Mouse (Mus musculus) T-cell, adult 2 months (primary cell): Measurements from ENCODE around the gene Scaf8.
"Not testable (repeated sequence)": the region's sequence is repeated elsewhere in the genome, so short reads cannot be mapped to it uniquely, and the experiment has no call there.

Experiments
- DNase-seq: peaks from one replicate; pipeline ENCODE4 v3.0.0; 2022; ENCODE audit warnings: low spot score

Scaf8 gene

GRCm38 (mm10) chr17:3114720-3115379, at the start of gene Scaf8:
Gene Scaf8, plus strand, starts transcription at chr17:3114972.
- DNase-seq, result peak; percentile 90

DNA sequence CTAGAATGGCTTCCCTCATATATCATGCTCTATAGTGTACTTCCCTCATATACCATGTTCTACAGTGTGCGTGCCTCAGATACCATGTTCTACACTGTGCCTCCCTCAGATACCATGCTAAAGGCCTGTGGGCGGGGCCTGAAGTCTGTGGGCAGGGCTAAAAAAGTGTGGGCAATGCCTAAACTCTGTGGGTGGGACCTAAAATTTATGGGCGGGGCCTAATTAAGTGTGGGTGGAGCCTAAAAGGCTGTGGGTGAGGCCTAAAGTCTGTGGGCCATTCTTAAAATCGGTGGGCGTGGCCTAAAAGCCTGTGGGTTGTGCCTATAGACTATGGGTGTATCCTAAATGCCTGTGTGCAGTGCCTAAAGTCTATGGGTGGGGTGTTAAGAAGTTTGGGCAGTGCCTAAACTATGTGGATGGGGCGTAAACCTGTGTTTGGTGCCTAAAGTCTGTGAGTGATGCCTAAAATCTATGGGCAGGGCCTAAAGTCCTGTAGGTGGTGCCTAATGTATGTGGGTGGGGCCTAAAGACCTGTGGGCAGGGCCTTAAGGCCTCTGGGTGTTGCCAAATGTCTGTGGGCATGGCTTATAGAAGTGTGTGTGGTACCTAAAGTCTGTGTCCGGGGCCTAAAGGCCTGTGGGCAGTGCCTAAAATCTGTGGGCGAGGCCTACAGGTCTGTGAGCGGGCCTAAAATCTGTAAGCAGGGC, 39.5 kb upstream of the Scaf8 start:
- DNase-seq, result peak; percentile 31

GRCm38 (mm10) chr17:3075873-3076245, 38.9 kb upstream of the Scaf8 start:
- no peak for DNase-seq

- DNase-seq, result not testable (repeated sequence)
Measured at GRCm38 (mm10) chr17:3077936-3078335, 36.8 kb upstream of the Scaf8 start.

DNA sequence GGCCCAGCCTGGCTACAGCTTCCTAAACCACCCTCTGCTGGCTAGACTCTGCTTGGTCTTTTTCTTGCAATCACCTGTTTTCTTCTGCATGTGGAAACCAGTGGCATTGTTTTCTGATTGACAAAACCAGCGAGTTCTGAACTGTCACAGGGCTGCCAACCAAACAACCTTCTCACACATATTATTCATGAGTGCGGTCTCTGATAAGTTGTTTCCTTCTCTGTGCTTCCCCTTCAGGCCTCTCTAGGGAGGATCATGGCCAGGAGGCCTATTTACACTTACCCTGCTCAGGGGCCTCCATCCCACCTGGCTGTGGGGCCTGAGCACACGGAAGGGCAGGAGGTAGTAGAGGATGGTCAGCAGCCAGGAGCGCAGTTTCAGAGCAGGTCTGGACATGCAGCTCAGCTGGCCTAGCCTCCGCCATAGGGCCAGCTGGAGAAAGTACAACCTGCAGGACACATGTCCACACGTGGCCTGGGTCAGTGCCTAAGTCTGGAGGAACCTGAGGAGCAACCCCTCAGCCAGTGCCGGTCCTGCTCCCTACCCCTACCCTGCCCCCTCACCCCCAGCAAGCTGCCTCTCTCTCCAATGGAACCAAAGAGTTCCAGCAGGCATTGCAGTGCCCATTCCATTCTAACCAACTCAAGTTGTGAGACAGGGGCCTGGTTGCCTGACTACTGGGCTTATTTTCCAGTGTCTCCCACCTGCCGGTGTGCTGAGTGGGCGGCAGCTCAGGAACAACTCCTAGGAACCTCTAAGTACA, 34.0 kb upstream of the Scaf8 start:
- DNase-seq, result not testable (repeated sequence)

GRCm38 (mm10) chr17:3081512-3082100, 33.2 kb upstream of the Scaf8 start:
- peak; percentile 70 for DNase-seq

GRCm38 (mm10) chr17:3082125-3082755, 32.5 kb upstream of the Scaf8 start:
- peak; percentile 37 for DNase-seq

DNA sequence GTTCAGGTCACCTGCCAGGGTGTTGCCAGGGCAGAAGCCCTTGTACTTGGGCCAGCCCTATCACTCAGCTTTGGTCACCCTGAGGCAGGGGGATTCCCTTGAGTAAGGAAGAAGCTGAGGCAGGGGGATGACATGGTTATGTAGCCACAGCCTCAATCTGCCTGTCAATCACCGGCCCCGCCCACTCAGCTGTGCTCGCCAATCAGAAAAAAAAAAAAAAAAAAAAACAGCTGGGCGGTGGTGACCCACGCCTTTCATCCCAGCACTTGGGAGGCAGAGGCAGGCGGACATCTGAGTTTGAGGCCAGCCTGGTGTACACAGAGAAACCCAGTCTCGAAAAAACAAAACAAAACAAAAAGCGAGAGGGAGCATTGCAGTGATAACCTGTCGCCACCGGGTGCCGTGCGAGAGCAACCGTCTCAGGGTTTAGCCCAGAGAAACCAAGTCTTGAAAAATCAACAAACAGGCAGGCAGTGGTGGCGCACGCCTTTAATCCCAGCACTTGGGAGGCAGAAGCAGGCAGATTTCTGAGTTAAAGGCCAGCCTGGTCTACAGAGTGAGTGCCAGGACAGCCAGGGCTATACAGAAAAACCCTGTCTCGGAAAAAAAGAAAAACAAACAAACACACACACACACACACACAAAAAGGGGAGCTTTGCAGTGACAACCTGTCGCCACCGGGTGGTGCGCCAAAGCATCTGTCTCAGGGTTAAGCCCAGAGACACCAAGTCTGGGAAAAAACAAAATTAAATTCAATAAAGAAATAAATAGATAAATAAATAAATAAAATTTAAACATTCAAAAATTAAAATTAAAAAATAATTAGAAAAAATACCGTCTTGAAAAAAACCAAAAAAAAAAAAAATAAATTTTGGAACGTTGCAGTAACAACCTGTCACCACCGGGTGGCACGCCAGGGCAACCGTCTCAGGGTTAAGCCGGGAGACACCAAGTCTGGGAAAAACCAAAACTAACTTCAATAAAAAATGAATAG, 31.7 kb upstream of the Scaf8 start:
- DNase-seq, result peak; percentile 71

DNA sequence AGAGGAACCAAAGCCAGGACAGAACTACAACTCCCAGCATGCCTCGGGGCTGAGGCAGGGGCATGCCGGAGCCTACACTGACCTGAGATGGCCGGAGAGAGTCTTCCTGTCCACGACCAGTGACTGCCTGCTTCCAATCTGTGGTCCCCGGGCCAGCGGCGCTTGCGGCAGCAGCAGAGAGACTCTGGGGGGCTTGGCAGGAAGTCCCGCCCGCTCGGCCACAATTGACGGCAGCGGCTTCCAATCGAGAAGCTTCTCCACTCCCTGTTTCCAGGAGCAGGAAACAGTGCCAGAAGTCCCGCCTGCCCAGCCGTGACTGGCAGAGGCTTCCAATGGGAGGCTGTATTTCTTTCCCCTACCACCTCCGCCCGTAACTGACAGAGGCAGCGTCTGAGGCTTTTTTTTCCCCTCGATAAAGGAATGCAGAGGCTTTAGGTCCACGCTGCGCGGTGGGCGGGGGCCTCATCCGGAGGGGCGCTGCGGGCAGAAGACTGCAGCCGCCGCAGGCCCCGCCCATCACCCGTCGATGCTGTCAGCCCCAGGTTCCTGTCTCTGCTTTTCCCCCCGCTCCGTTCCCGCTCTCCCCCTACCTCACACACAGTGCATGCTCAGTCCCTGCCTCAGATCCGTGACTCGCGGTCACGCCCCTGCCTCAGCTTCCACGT, 30.8 kb upstream of the Scaf8 start:
- peak; percentile 88 for DNase-seq

GRCm38 (mm10) chr17:3084551-3084930, 30.2 kb upstream of the Scaf8 start:
- DNase-seq, result peak; percentile 75

DNA sequence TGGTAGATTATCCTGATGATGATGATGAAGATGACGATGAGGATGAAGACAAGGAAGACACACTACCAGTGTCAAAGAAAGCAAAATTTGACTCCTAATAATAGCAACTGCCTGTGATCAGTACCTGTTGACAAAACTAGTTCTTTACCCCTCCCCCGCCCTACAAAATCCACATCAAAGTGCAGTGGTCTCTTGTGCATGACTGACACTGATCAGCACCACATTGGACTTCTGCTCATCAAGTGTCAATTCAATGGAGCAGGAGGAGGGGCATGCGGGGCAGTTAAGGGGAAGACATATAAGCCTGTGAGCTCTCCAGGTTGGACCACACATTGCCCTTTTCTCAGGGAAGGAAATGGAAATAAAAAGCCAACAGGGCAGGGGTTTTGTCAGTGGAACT, 29.6 kb upstream of the Scaf8 start:
- peak; percentile 6 for DNase-seq

DNA sequence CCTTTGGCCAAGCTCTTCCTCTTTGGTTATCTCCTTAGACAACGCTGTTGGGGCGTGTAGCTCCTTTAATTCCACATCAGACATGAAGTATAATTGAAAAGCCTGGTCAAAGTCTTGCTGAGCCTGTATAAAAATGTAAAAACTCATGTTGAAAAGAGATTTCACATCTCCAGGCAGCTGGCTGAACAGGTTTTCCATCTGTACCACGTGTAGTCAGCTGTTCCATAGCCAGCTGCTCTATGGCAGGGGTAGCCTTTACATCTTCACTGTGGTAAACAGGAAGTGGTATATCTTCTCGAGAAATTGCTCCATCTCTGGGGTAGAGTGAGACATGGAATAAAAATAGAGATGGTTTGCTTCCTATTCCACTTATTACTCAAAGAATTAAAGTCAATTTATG, 22.1 kb upstream of the Scaf8 start:
- DNase-seq, result peak; percentile 56

- DNase-seq, result not testable (repeated sequence)
Measured at GRCm38 (mm10) chr17:3099273-3099672, 15.5 kb upstream of the Scaf8 start.

- peak; percentile 62 for DNase-seq
Measured at GRCm38 (mm10) chr17:3102336-3103165, 12.2 kb upstream of the Scaf8 start.

- DNase-seq, result no peak
Measured at GRCm38 (mm10) chr17:3104154-3104931, 10.4 kb upstream of the Scaf8 start.

DNA sequence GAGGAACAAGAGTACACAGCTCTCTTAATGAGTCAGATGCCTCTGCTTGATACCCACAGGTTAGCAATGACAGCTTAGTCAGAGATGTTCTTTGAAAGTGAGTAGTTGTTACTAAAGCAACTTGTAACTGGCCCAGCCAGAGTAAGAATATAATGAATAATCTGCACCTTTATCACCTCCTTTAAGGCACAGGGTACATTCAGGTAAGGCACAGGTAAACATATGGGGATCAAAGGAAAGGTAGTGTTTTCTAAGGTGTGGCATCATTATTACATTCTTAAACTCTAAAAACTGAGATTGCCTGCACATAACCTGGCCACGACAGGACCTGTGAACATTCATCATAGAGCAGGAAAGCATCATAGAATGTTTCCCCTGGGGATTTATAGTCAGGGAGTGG, 9.8 kb upstream of the Scaf8 start:
- DNase-seq, result no peak

DNA sequence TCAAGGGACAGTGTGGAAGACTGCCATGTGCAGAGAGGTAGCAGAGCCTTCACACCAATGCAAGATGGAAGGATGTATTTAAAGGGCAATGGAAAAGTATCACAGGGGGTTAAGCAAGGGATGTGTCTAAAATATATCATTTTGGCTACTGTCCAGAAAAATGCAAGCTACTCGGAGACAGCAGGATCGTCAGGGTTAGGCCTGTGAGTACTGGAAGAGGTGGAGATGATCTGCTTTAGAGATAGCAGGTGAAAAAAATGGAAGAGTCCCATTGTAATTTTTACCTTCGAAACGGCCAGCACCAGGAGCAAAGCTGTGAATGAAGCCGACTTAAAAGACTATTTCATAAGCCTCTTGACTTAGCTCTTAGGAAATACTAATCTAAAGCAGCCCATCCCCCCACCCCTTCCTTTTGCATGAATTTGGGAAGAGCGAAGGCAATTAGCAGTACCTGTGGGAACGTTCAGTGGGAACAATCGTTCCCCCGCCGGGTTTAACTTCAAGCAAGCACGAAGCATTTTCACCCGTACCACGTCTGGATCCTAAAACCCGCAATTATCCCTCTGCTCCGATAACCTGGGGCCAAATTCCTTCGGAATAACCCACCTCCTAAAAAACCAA, 925 bp upstream of the Scaf8 start:
- DNase-seq, result no peak

DNA sequence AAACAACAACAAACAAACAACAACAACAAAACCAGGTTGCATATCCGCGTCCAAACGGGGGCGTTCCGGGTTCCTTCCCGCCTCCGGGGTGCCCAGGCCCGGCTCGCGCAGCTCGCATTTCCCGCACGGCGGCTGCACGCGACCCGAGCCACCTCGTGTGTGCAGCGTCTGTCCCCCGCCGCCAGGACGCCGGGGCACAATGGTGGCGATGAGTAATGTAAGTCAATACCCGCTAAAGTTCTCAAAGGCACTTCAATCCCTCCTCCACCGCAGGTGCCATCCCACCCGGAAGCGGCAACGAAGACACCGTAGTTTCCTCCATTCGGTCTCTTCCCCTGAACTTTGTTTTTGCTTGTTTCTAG, 433 bp upstream of the Scaf8 start:
- DNase-seq, result peak; percentile 90
